In genomic region chr2:154712271-154712677, GRCm38 (mm10) we compare ENCODE assay signal across 9 mouse cellular contexts. TPM values are rescaled to one million over a fixed set of nuclear protein-coding genes. Genes with fewer than 3 reads are reported as not detected.
A peak's percentile ranks its signal among the peaks of the same experiment; 100 is the strongest.
DNase-seq lines count a peak whose midpoint lies in the region; ATAC-seq and TF ChIP-seq lines count a peak whose summit lies in the region.
"Had no signal": no experiment of that assay in that cellular context is flagged by ENCODE, and none has a peak within 500 bp of the region (broad histone marks: within the 10 kb centered on the region; RNA-seq: fewer than 3 reads in every experiment).

No protein-coding gene starts in this region.

- H3K36me3 ChIP-seq in testis, adult 2 months (ENCODE audit: control insufficient read depth, insufficient read depth, low read length): no peaks in the 10 kb centered on the region
- H3K36me3 ChIP-seq in intestine, postnatal 0 days (ENCODE audit: control insufficient read depth, insufficient read depth): no peaks in the 10 kb centered on the region

- TF ChIP-seq POLR2A in testis, adult 2 months (IDR thresholded peaks at IDR 0.05; ENCODE audit: control insufficient read depth, low read depth, low read length): no peak
- no peak for TF ChIP-seq POLR2A in bone marrow macrophage, adult 2 months (IDR thresholded peaks at IDR 0.05; ENCODE audit: borderline replicate concordance, low read depth, low read length)
- no peak for TF ChIP-seq POLR2A in lung, adult 2 months (IDR thresholded peaks at IDR 0.05; ENCODE audit: borderline replicate concordance, extremely low read depth, low read depth, low read length)

- peak overlapping the region; percentile 35 for H3K4me3 ChIP-seq in testis, adult 2 months (ENCODE audit: control insufficient read depth, low read depth, low read length)
- H3K4me3 ChIP-seq in bone marrow macrophage, adult 2 months (ENCODE audit: insufficient read depth, low read length): no peak overlapping the region
- no peak overlapping the region for H3K4me3 ChIP-seq in intestine, postnatal 0 days (ENCODE audit: low read depth, low read length)
- H3K4me3 ChIP-seq in lung, adult 2 months (replicated peaks; ENCODE audit: extremely low read depth, low read depth, low read length): no peak overlapping the region

- no peak overlapping the region for H3K27ac ChIP-seq in testis, adult 2 months (ENCODE audit: control insufficient read depth, insufficient read depth, low read depth, low read length)
- no peak overlapping the region for H3K27ac ChIP-seq in bone marrow macrophage, adult 2 months (ENCODE audit: insufficient read depth, low read depth, low read length)
- H3K27ac ChIP-seq in intestine, postnatal 0 days (ENCODE audit: low read depth, low read length): no peak overlapping the region

- WGBS in intestine, postnatal 0 days: 45% methylated on average over 5 of the region's 5 CpGs
- WGBS in lung, adult 2 months: 34% methylated on average over 5 of the region's 5 CpGs

- no peaks in the 10 kb centered on the region for H3K27me3 ChIP-seq in testis, adult 2 months (ENCODE audit: control insufficient read depth, insufficient read depth, low read length)
- H3K27me3 ChIP-seq in intestine, postnatal 0 days (replicated peaks; ENCODE audit: control insufficient read depth, insufficient read depth, low read length): no peaks in the 10 kb centered on the region

- peaks cover 9% of the 10 kb centered on the region for H3K4me1 ChIP-seq in testis, adult 2 months (ENCODE audit: control insufficient read depth, insufficient read depth, low read length)
- peaks cover 24% of the 10 kb centered on the region for H3K4me1 ChIP-seq in bone marrow macrophage, adult 2 months (ENCODE audit: control insufficient read depth, insufficient read depth, low read length)
- H3K4me1 ChIP-seq in intestine, postnatal 0 days (replicated peaks; ENCODE audit: control insufficient read depth, insufficient read depth, low read length): no peaks in the 10 kb centered on the region
- no peaks in the 10 kb centered on the region for H3K4me1 ChIP-seq in lung, adult 2 months (ENCODE audit: control insufficient read depth, insufficient read depth, low read length)

- H3K9me3 ChIP-seq in intestine, postnatal 0 days (ENCODE audit: control insufficient read depth): no peaks in the 10 kb centered on the region

- no peak overlapping the region for H3K9ac ChIP-seq in intestine, postnatal 0 days (ENCODE audit: low read depth, low read length)

- ATAC-seq in erythroid progenitor cell, adult 5-6 weeks (replicated peaks; ENCODE audit: low FRiP score, poor library complexity, severe bottlenecking): peak; percentile 84
- ATAC-seq in intestine, postnatal 0 days: peak; percentile 42; the same call in 1 of the 2 replicates

- peak; percentile 88 for TF ChIP-seq CTCF in testis, adult 2 months (IDR thresholded peaks at IDR 0.05; ENCODE audit: control insufficient read depth, insufficient read depth, insufficient replicate concordance, low read depth, low read length)
- peak; percentile 95 for TF ChIP-seq CTCF in bone marrow macrophage, adult 2 months (IDR thresholded peaks at IDR 0.05; ENCODE audit: low read depth, low read length)
- peak; percentile 95 for TF ChIP-seq CTCF in intestine, postnatal 0 days (IDR thresholded peaks at IDR 0.05; ENCODE audit: low read depth)
- peak; percentile 74 for TF ChIP-seq CTCF in lung, adult 2 months (IDR thresholded peaks at IDR 0.05; ENCODE audit: insufficient read depth, low read length)

- DNase-seq in testis, postnatal 14 days (ENCODE audit: low spot score): no peak
- DNase-seq in lung, adult 2 months: peak; percentile 63
- peak; percentile 40 to 54 for DNase-seq in right cerebral cortex, adult 2 months (ENCODE audit: low spot score in 2 of 2)
- DNase-seq in yolk sac, embryonic 10.5 days (ENCODE audit: low spot score): peak; percentile 48

- no peak overlapping the region; the same call in 1 of the 2 replicates for H3K4me2 ChIP-seq in intestine, postnatal 0 days (replicated peaks; ENCODE audit: low read depth)

RNA-seq across cellular contexts. Expression of gene Gm14214, which starts 57.6 kb away (rescaled TPM):
- polyA plus RNA-seq in testis, adult 2 months (2012; rRNA removed): not detected in 2 replicates
- not detected in 2 replicates for polyA plus RNA-seq in bone marrow macrophage, adult 2 months (2012; ENCODE audit: insufficient read depth, insufficient read length, missing spikeins)
- total RNA-seq in erythroid progenitor cell, adult 5-6 weeks (2015; ENCODE audit: low replicate concordance): not detected in 2 replicates
- not detected in 2 replicates for total RNA-seq in erythroid progenitor cell, adult 5-6 weeks (2017; ENCODE audit: low replicate concordance)
- not detected in 2 replicates for polyA plus RNA-seq in intestine, postnatal 0 days (2015; fragmentation: Nextera tagmentation; extraction: Ambion mirVana)
- not detected in 2 replicates for polyA plus RNA-seq in lung, adult 2 months (2012; rRNA removed)
- total RNA-seq: layer of hippocampus, adult 18-20 months had no signal
